Mouse (Mus musculus) fat pad, adult 2 months (tissue): ENCODE measurements around the gene Dkk3.
"Not testable (repeated sequence)": the region's sequence is repeated elsewhere in the genome, so short reads cannot be mapped to it uniquely, and the experiment has no call there.

Experiments
- DNase-seq: peaks from one replicate; pipeline ENCODE4 v3.0.0-alpha.2; 2011; ENCODE audit warnings: low read depth, low spot score; ENCODE audit errors: extremely low read depth

The Dkk3 gene

GRCm38 (mm10) chr7:112169955-112170692 lies 11.3 kb upstream of the Dkk3 start:
- no peak for DNase-seq

- DNase-seq, result no peak
Measured at GRCm38 (mm10) chr7:112165593-112165992, 6.7 kb upstream of the Dkk3 start.

- DNase-seq, result not testable (repeated sequence)
Measured at GRCm38 (mm10) chr7:112165032-112165431, 6.2 kb upstream of the Dkk3 start.

GRCm38 (mm10) chr7:112164430-112164829 lies 5.6 kb upstream of the Dkk3 start:
- DNase-seq, result no peak

GRCm38 (mm10) chr7:112159835-112160234 lies 978 bp upstream of the Dkk3 start:
- DNase-seq, result no peak

- DNase-seq, result no peak
Measured at GRCm38 (mm10) chr7:112158316-112158741, 528 bp downstream of the Dkk3 start.

- no peak for DNase-seq
Measured at GRCm38 (mm10) chr7:112157584-112158315, 1.1 kb downstream of the Dkk3 start.

GRCm38 (mm10) chr7:112155194-112155593 lies 3.7 kb downstream of the Dkk3 start:
- no peak for DNase-seq

GRCm38 (mm10) chr7:112154445-112154844 lies 4.4 kb downstream of the Dkk3 start:
- no peak for DNase-seq

- DNase-seq, result no peak
Measured at GRCm38 (mm10) chr7:112149113-112149512, 9.7 kb downstream of the Dkk3 start.

- peak; percentile 42 for DNase-seq
Measured at GRCm38 (mm10) chr7:112147979-112148378, 10.9 kb downstream of the Dkk3 start.

GRCm38 (mm10) chr7:112144646-112145179 lies 14.1 kb downstream of the Dkk3 start:
- DNase-seq, result no peak

- DNase-seq, result peak; percentile 31
Measured at GRCm38 (mm10) chr7:112143978-112144377, 14.9 kb downstream of the Dkk3 start.

- DNase-seq, result no peak
Measured at GRCm38 (mm10) chr7:112143090-112143500, 15.8 kb downstream of the Dkk3 start.

- no peak for DNase-seq
Measured at GRCm38 (mm10) chr7:112142616-112143015, 16.2 kb downstream of the Dkk3 start.

GRCm38 (mm10) chr7:112140725-112141124 lies 18.1 kb downstream of the Dkk3 start:
- DNase-seq, result no peak

- peak; percentile 26 for DNase-seq
Measured at GRCm38 (mm10) chr7:112138509-112139405, 20.1 kb downstream of the Dkk3 start.

- DNase-seq, result peak; percentile 33
Measured at GRCm38 (mm10) chr7:112138168-112138508, 20.7 kb downstream of the Dkk3 start.

- DNase-seq, result no peak
Measured at GRCm38 (mm10) chr7:112136537-112136936, 22.3 kb downstream of the Dkk3 start.

- no peak for DNase-seq
Measured at GRCm38 (mm10) chr7:112135161-112135560, 23.7 kb downstream of the Dkk3 start.

GRCm38 (mm10) chr7:112133277-112133676 lies 25.6 kb downstream of the Dkk3 start:
- DNase-seq, result no peak
